Mouse (Mus musculus) limb, embryonic 11.5 days (tissue): ENCODE measurements around the gene Dlgap1. TPM values are rescaled to one million over a fixed set of nuclear protein-coding genes. Genes with fewer than 3 reads are reported as not detected.

Source experiments
- ATAC-seq: fragments of 200-750 bp; cut with Nextera tagmentation; 2 replicates; pipeline ENCODE4 v1.8.0; 2017; ENCODE audit warnings: low read depth; ENCODE audit not compliant: insufficient number of reproducible peaks, low FRiP score, low TSS enrichment
- DNase-seq: peaks from one replicate; pipeline ENCODE4 v3.0.0-alpha.2; 2015; ENCODE audit warnings: low spot score
- H3K27ac ChIP-seq: fragments of 300-500 bp; sonication (generic); replicated peaks from 2 replicates; pipeline ENCODE4 v1.5.1; 2014; ENCODE audit warnings: low read depth, mild to moderate bottlenecking, low read length
- H3K27me3 ChIP-seq: fragments of 300-500 bp; sonication (generic); 2 replicates; pipeline ENCODE4 v1.6.1; 2014; ENCODE audit warnings: mild to moderate bottlenecking, low read length, mixed read lengths; ENCODE audit not compliant: control insufficient read depth, insufficient read depth
- H3K36me3 ChIP-seq: fragments of 300-500 bp; sonication (generic); 2 replicates; pipeline ENCODE4 v1.6.1; 2014; ENCODE audit warnings: mild to moderate bottlenecking, low read length, moderate library complexity, mixed read lengths; ENCODE audit not compliant: control insufficient read depth, insufficient read depth
- H3K4me1 ChIP-seq: fragments of 300-500 bp; sonication (generic); 2 replicates; pipeline ENCODE4 v1.6.1; 2014; ENCODE audit warnings: low read length, mixed read lengths; ENCODE audit not compliant: control insufficient read depth, insufficient read depth
- H3K4me2 ChIP-seq: fragments of 300-500 bp; sonication (generic); 2 replicates; pipeline ENCODE4 v1.6.1; 2014; ENCODE audit warnings: low read depth, mild to moderate bottlenecking, moderate library complexity; ENCODE audit not compliant: severe bottlenecking
- H3K4me3 ChIP-seq: fragments of 300-500 bp; sonication (generic); 2 replicates; pipeline ENCODE4 v1.5.1; 2014; ENCODE audit warnings: low read depth, low read length
- H3K9ac ChIP-seq: fragments of 300-500 bp; sonication (generic); 2 replicates; pipeline ENCODE4 v1.6.1; 2014; ENCODE audit warnings: mild to moderate bottlenecking, low read length
- H3K9me3 ChIP-seq: fragments of 300-500 bp; sonication (generic); 2 replicates; pipeline ENCODE4 v1.6.1; 2016; ENCODE audit warnings: low read length; ENCODE audit not compliant: control insufficient read depth
- WGBS: fragments of 180-500 bp; shearing (Covaris S2); extraction: QIAGEN DNeasy Blood & Tissue Kit; methylation state at CpG from one replicate; pipeline ENCODE4 v1.1.7; 2014; 5-methylcytosine and 5-hydroxymethylcytosine counted together
- polyA plus RNA-seq: library from polyadenylated mRNA; unstranded; fragments of >200 nt; fragmentation: Nextera tagmentation; extraction: Ambion mirVana; gene quantifications from 2 replicates; pipeline ENCODE4 v1.2.1, GENCODE M21; 2014

Dlgap1 gene
- polyA plus RNA-seq, 1 experiment from 2014 or later: 0.65 TPM

DNA sequence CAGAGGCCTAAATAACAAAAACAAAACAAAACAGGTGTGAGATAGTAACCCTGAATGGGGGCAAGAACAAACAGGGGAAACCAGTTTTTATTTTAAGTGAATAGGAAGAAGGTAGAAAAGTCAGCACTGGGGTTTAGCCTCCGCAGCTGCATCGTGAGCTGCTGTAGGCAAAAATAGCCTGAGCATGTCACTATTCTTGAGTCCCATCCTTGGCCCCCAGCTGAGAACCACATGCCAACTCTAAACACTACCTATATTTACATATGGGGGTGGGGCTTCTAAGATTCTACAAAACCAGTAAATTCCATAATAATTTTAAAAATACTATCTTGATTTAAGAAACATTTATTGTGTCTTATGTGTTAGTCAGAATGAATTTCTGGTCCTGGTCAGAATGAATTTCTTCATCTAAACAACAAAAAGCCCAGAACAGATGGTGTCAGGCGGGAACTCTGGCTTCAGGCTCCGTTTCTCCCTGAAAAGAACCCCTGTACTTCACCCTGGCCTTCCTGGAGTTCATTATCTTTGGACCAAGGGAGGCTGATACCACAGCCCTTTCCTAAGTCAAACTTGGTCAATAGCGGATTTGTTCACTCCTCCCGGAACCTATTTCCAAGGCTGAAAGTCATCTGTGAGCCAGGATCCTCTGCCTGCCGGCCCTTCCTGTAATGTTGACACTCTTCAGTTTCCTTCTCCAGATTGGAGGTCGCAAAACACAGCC, 494.1 kb downstream of the Dlgap1 start:
- DNase-seq (no peak), ATAC-seq (no peak)
- Histone ChIP-seq H3K9ac (no peak overlapping the region), H3K27ac (no peak overlapping the region), H3K4me3 (no peak overlapping the region), H3K27me3 (no peaks in the 10 kb centered on the region), H3K4me2 (no peak overlapping the region), H3K9me3 (no peaks in the 10 kb centered on the region), H3K36me3 (no peaks in the 10 kb centered on the region), H3K4me1 (no peaks in the 10 kb centered on the region)
- 79% methylated on average over 8 of the region's 8 CpGs for WGBS

GRCm38 (mm10) chr17:70466413-70466812, 497.5 kb downstream of the Dlgap1 start:
- H3K27me3 ChIP-seq: no peaks in the 10 kb centered on the region
- no peak overlapping the region for H3K4me2 ChIP-seq
- WGBS: 49% methylated on average over 4 of the region's 4 CpGs
- H3K27ac ChIP-seq: no peak overlapping the region
- no peaks in the 10 kb centered on the region for H3K9me3 ChIP-seq
- ATAC-seq: no peak
- H3K9ac ChIP-seq: no peak overlapping the region
- no peaks in the 10 kb centered on the region for H3K36me3 ChIP-seq
- no peaks in the 10 kb centered on the region for H3K4me1 ChIP-seq
- H3K4me3 ChIP-seq: no peak overlapping the region
- no peak for DNase-seq

GRCm38 (mm10) chr17:70470970-70471371, 502.1 kb downstream of the Dlgap1 start:
- no peaks in the 10 kb centered on the region for H3K4me1 ChIP-seq
- no peak overlapping the region for H3K4me2 ChIP-seq
- H3K27ac ChIP-seq: no peak overlapping the region
- H3K4me3 ChIP-seq: no peak overlapping the region
- no peak overlapping the region for H3K9ac ChIP-seq
- no peaks in the 10 kb centered on the region for H3K36me3 ChIP-seq
- no peak for DNase-seq
- no peaks in the 10 kb centered on the region for H3K27me3 ChIP-seq
- 75% methylated on average over 7 of the region's 7 CpGs for WGBS
- no peaks in the 10 kb centered on the region for H3K9me3 ChIP-seq
- ATAC-seq: no peak

- no peaks in the 10 kb centered on the region for H3K9me3 ChIP-seq
- no peaks in the 10 kb centered on the region for H3K4me1 ChIP-seq
- H3K9ac ChIP-seq: no peak overlapping the region
- ATAC-seq: no peak
- H3K36me3 ChIP-seq: no peaks in the 10 kb centered on the region
- no peak overlapping the region for H3K4me3 ChIP-seq
- H3K27me3 ChIP-seq: no peaks in the 10 kb centered on the region
- no peak for DNase-seq
- 89% methylated on average over 7 of the region's 7 CpGs for WGBS
- no peak overlapping the region for H3K4me2 ChIP-seq
- no peak overlapping the region for H3K27ac ChIP-seq
Measured at GRCm38 (mm10) chr17:70472162-70472561, 503.3 kb downstream of the Dlgap1 start.

- Histone ChIP-seq H3K9me3 (no peaks in the 10 kb centered on the region), H3K4me1 (no peaks in the 10 kb centered on the region), H3K4me2 (no peak overlapping the region), H3K27ac (no peak overlapping the region), H3K36me3 (no peaks in the 10 kb centered on the region), H3K27me3 (no peaks in the 10 kb centered on the region), H3K4me3 (no peak overlapping the region), H3K9ac (no peak overlapping the region)
- WGBS: 81% methylated on average over 4 of the region's 4 CpGs
- DNase-seq (no peak), ATAC-seq (no peak)
Measured at GRCm38 (mm10) chr17:70473871-70474270, 505.0 kb downstream of the Dlgap1 start.

GRCm38 (mm10) chr17:70483716-70484115, 514.8 kb downstream of the Dlgap1 start:
- Histone ChIP-seq H3K9ac (no peak overlapping the region), H3K4me2 (no peak overlapping the region), H3K27me3 (no peaks in the 10 kb centered on the region), H3K36me3 (no peaks in the 10 kb centered on the region), H3K4me3 (no peak overlapping the region), H3K4me1 (no peaks in the 10 kb centered on the region), H3K9me3 (no peaks in the 10 kb centered on the region), H3K27ac (no peak overlapping the region)
- 87% methylated on average over 4 of the region's 4 CpGs for WGBS
- DNase-seq (no peak), ATAC-seq (no peak)

DNA sequence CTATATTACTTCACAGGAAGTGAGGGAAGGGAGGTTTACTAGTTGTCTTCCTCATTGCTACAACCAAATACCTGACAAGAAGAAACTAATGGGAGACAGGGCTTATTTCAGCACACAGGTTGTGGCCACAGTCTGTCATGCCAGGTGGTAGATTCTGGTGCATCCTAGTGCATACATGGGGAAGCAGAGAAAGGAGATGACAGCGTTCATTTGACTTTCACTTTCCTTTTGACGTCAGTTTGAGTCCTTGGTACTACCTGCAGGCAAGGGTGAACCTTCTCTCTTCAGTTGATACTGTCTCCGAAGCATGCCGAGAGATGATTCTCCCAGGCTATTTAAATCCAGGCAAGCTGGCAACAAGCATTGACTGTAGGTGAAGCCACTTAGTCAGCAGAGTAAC, 516.8 kb downstream of the Dlgap1 start:
- 88% methylated on average over 4 of the region's 4 CpGs for WGBS
- no peaks in the 10 kb centered on the region for H3K36me3 ChIP-seq

GRCm38 (mm10) chr17:70486259-70486658, 517.4 kb downstream of the Dlgap1 start:
- WGBS: 86% methylated on average over 7 of the region's 7 CpGs
- DNase-seq (no peak), ATAC-seq (no peak)
- no peaks in the 10 kb centered on the region for H3K36me3 ChIP-seq
- no peak overlapping the region for H3K9ac ChIP-seq
- H3K4me1 ChIP-seq: no peaks in the 10 kb centered on the region
- H3K4me3 ChIP-seq: no peak overlapping the region
- H3K27ac ChIP-seq: no peak overlapping the region
- no peaks in the 10 kb centered on the region for H3K27me3 ChIP-seq
- no peaks in the 10 kb centered on the region for H3K9me3 ChIP-seq
- no peak overlapping the region for H3K4me2 ChIP-seq

More for the DNA sequence above, 516.8 kb downstream of the Dlgap1 start:
- Histone ChIP-seq H3K27me3 (no peaks in the 10 kb centered on the region), H3K4me1 (no peaks in the 10 kb centered on the region), H3K4me3 (no peak overlapping the region), H3K4me2 (no peak overlapping the region), H3K9ac (no peak overlapping the region), H3K27ac (no peak overlapping the region), H3K9me3 (no peaks in the 10 kb centered on the region)
- ATAC-seq (no peak), DNase-seq (no peak)

GRCm38 (mm10) chr17:70486831-70487230, 518.0 kb downstream of the Dlgap1 start:
- Histone ChIP-seq H3K4me1 (no peaks in the 10 kb centered on the region), H3K27me3 (no peaks in the 10 kb centered on the region), H3K36me3 (no peaks in the 10 kb centered on the region), H3K4me3 (no peak overlapping the region), H3K4me2 (no peak overlapping the region), H3K9me3 (no peaks in the 10 kb centered on the region), H3K9ac (no peak overlapping the region), H3K27ac (no peak overlapping the region)
- DNase-seq: no peak
- ATAC-seq: no peak
- 84% methylated on average over 10 of the region's 10 CpGs for whole genome bisulfite sequencing
